Mouse (Mus musculus) G1E (cell line): ENCODE data around the gene Gpatch8. TPM values are rescaled to one million over a fixed set of nuclear protein-coding genes. Genes with fewer than 3 reads are reported as not detected.

Source experiments
- ATAC-seq: 2 replicates; pipeline ENCODE4 v1.8.0; 2016; ENCODE audit warnings: mild to moderate bottlenecking; ENCODE audit not compliant: insufficient number of reproducible peaks, poor library complexity, low FRiP score, severe bottlenecking; ENCODE audit errors: extremely low read depth
- DNase-seq: peaks from one replicate; pipeline ENCODE4 v3.0.0; 2012; ENCODE audit warnings: low spot score
- H3K27me3 ChIP-seq: 2 replicates; pipeline ENCODE4 v1.6.1; 2012; ENCODE audit warnings: mild to moderate bottlenecking, low read length, inconsistent platforms; ENCODE audit not compliant: insufficient read depth
- H3K36me3 ChIP-seq: replicated peaks from 2 replicates; pipeline ENCODE3; 2012; ENCODE audit warnings: mild to moderate bottlenecking, inconsistent platforms
- H3K4me1 ChIP-seq: 2 replicates; pipeline ENCODE4 v1.6.1; 2012; ENCODE audit warnings: low read depth, low read length, inconsistent platforms, mixed read lengths; ENCODE audit not compliant: insufficient read depth
- H3K4me3 ChIP-seq: 2 replicates; pipeline ENCODE4 v1.5.1; 2012; ENCODE audit warnings: low read depth, mild to moderate bottlenecking, inconsistent platforms, low read length, moderate library complexity, mixed read lengths
- H3K9me3 ChIP-seq: replicated peaks from 2 replicates; pipeline ENCODE4 v1.6.1; 2012; ENCODE audit warnings: inconsistent platforms
- CTCF ChIP-seq: IDR thresholded peaks from 2 replicates; pipeline ENCODE4 v1.5.1; 2012; ENCODE audit warnings: low read depth, low read length, inconsistent platforms, mixed read lengths
- GATA1 ChIP-seq: IDR thresholded peaks from 2 replicates; pipeline ENCODE4 v1.6.1; 2012; ENCODE audit warnings: borderline replicate concordance, low read length, inconsistent platforms, mixed read lengths
- GATA2 ChIP-seq: IDR thresholded peaks from 2 replicates; pipeline ENCODE4 v1.6.1; 2012; ENCODE audit warnings: low read depth, low read length, inconsistent platforms, borderline replicate concordance
- POLR2AphosphoS5 ChIP-seq: IDR thresholded peaks from 2 replicates; pipeline ENCODE4 v1.6.1; 2012; ENCODE audit warnings: low read depth, low read length, inconsistent platforms; ENCODE audit not compliant: insufficient replicate concordance
- TAL1 ChIP-seq: conservative IDR thresholded peaks from 2 replicates; pipeline ENCODE4 v1.6.1; 2012; ENCODE audit warnings: low read depth, low read length, inconsistent platforms, mixed read lengths
- polyA plus RNA-seq: library from polyadenylated mRNA; stranded (reverse); fragments of >175 nt; gene quantifications from 2 replicates; pipeline ENCODE4 v1.2.3, GENCODE M21; 2012
- total RNA-seq, 2 experiments: library from RNA; stranded (forward) in 1 of 2; stranded (reverse) in 1 of 2; fragments of 200-1000 nt in 1 of 2; fragments of >200 nt in 1 of 2; fragmentation: Nextera tagmentation in 1 of 2; gene quantifications; 2 replicates each; pipeline ENCODE4 v1.2.3; 2014 to 2017

Gene Gpatch8
- total and polyA plus RNA-seq, 3 experiments: 16.1 to 69.2 (median 26.0) TPM

DNA sequence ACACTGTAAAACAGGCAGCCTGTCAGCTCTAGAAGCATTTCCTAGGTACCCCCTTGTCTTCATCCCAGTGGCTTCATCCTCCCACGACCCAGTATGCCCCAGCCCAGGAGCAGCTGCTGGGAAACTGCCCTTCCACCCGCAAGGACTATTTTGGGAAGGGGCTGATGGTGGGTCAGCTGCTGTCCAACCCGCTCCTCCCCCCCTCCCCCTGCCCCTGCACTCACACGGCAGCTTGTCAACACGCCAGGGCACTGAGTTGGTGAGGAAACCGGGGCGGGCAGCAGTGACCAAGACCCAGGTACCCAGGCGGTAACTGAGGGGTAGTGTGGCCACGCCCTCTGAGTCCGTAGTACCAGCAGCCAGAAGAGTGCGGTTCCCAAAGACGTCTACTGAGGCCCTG is 112.5 kb downstream of the Gpatch8 start:
- peaks cover 85% of the 10 kb centered on the region for H3K27me3 ChIP-seq
- H3K4me3 ChIP-seq: no peak overlapping the region
- no peaks in the 10 kb centered on the region; the same call in 1 of the 2 replicates for H3K9me3 ChIP-seq
- no peak for ATAC-seq
- no peaks in the 10 kb centered on the region for H3K36me3 ChIP-seq
- no peak for DNase-seq
- peaks cover 14% of the 10 kb centered on the region for H3K4me1 ChIP-seq
- TF ChIP-seq GATA1: no peak
- TF ChIP-seq POLR2AphosphoS5: no peak
- no peak for TF ChIP-seq CTCF
- TF ChIP-seq GATA2: no peak
- TF ChIP-seq TAL1: no peak

GRCm38 (mm10) chr11:102442089-102442488 is 114.1 kb downstream of the Gpatch8 start:
- ATAC-seq: no peak
- TF ChIP-seq TAL1 (no peak), GATA2 (no peak), GATA1 (no peak), POLR2AphosphoS5 (no peak), CTCF (no peak)
- peaks cover 23% of the 10 kb centered on the region for H3K4me1 ChIP-seq
- H3K27me3 ChIP-seq: peaks cover 86% of the 10 kb centered on the region
- H3K4me3 ChIP-seq: no peak overlapping the region
- DNase-seq: no peak
- peaks cover 14% of the 10 kb centered on the region for H3K9me3 ChIP-seq
- H3K36me3 ChIP-seq: no peaks in the 10 kb centered on the region

- DNase-seq (no peak), ATAC-seq (no peak)
- no peak overlapping the region for H3K4me3 ChIP-seq
- peaks cover 14% of the 10 kb centered on the region for H3K9me3 ChIP-seq
- TF ChIP-seq GATA1 (no peak), GATA2 (no peak), TAL1 (no peak), POLR2AphosphoS5 (no peak)
- H3K27me3 ChIP-seq: peaks cover 82% of the 10 kb centered on the region
- H3K36me3 ChIP-seq: peaks cover 2% of the 10 kb centered on the region
- H3K4me1 ChIP-seq: peaks cover 17% of the 10 kb centered on the region
Observed at GRCm38 (mm10) chr11:102441434-102441833, 114.8 kb downstream of the Gpatch8 start.

DNA sequence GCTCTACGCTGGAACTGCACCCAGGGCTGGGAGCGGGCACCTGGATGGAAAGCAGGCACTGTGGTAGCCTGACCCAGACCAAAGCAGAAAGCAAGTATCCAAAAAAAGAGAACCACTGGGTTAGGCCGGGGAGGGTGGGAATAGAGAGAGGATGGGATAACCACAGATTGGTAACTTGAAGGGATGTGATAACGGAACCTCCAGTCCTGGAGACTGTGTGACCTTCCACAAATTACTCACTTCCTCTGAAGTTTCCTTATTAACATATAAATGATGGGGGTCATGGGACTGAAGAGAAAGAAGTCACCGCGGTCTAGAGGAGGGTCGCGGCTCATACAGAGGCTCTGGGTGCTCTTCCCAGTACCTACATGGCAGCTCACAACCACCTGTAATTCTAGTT is 115.9 kb downstream of the Gpatch8 start:
- ATAC-seq: no peak
- Histone ChIP-seq H3K9me3 (peaks cover 14% of the 10 kb centered on the region), H3K27me3 (peaks cover 75% of the 10 kb centered on the region), H3K4me3 (no peak overlapping the region), H3K4me1 (peaks cover 14% of the 10 kb centered on the region; the same call in 1 of the 2 replicates), H3K36me3 (peaks cover 14% of the 10 kb centered on the region)
- DNase-seq: no peak
- TF ChIP-seq TAL1 (no peak), CTCF (no peak), GATA1 (no peak), POLR2AphosphoS5 (no peak), GATA2 (no peak)

- H3K36me3 ChIP-seq: peaks cover 22% of the 10 kb centered on the region
- no peak overlapping the region for H3K4me3 ChIP-seq
- peaks cover 14% of the 10 kb centered on the region; the same call in 1 of the 2 replicates for H3K4me1 ChIP-seq
- DNase-seq: no peak
- H3K9me3 ChIP-seq: peaks cover 14% of the 10 kb centered on the region
- no peak for ATAC-seq
- H3K27me3 ChIP-seq: peaks cover 66% of the 10 kb centered on the region
- no peak for TF ChIP-seq POLR2AphosphoS5
- TF ChIP-seq GATA1: no peak
- TF ChIP-seq TAL1: no peak
Observed at GRCm38 (mm10) chr11:102439093-102440082, 116.8 kb downstream of the Gpatch8 start.
